Mouse (Mus musculus): Measurements from ENCODE around the gene Mpnd.

Gene Mpnd

DNA sequence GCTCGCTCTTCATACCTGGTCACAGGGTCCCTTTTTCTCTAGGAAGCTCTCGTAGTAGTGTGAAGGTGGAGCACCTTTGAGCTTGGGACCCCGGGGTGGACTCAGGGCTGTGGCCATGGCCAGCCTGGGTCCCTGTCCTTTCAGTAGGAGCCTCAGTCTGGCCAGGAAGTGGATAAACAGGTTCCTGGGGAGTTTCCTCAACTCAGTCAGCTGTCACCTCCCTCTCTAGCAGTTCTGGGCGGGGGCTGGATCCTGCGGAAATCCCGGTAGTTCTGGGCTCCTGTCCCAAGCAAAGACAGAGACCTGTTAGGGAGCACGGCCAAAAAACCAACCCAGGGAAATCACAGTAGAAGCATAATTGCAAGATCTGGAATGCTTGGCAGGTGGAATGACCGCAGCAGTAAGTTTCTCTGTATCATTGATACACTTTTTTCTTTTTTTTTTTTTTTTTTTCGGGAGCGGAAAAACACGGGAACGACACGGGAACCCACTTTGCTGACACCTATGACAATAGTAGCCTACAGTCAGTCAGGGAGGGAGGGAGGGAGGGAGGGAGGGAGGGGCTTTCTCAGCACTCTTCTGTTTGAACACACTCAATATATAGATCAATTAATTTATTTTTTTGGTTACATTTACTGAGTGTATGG, at the start of gene Mpnd, which contains the start of gene Stap2:
TSS of gene Mpnd (plus strand) at position 297 of the 647 bp plus-strand sequence.
TSS of gene Stap2 (minus strand) at position 170 of the 647 bp plus-strand sequence.
- DNase-seq (ENCODE audit: low spot score in 2 of 2), result no peak

DNA sequence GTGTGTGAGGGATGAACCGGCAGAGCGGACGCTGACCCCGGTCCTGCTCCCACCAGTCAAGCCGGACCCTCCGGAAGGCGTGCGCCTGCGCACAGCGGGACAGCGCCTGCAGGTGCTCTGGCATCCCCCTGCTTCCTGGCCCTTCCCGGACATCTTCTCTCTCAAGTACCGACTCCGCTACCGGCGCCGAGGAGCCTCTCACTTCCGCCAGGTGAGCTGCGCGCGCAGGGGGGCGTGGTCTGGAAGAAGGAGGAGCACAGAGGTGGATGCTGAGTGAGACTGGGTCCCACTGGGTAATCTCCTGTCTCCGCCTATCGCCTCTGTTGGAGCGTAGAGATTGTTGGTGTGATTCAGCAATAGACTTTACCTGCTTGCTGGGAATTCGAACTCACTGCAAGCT, 49.4 kb upstream of the Mpnd start:
- DNase-seq (ENCODE audit: low spot score in 2 of 2), result peak; percentile 64

DNA sequence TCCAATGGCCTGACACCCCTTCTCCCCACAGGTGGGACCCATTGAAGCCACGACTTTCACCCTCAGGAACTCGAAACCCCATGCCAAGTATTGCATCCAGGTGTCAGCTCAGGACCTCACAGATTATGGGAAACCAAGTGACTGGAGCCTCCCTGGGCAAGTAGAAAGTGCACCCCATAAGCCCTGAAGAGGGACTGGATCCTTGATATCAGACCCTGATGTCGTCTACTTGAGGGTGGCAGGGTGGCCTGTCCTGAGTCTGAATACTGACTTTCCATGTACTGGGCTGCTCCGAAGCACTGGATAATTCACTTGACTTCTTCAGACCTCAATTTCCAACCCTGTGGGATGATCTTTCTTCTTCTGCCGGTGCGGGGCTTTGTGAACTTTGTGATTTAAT, 48.9 kb upstream of the Mpnd start:
- DNase-seq (ENCODE audit: low spot score in 2 of 2), result no peak

DNA sequence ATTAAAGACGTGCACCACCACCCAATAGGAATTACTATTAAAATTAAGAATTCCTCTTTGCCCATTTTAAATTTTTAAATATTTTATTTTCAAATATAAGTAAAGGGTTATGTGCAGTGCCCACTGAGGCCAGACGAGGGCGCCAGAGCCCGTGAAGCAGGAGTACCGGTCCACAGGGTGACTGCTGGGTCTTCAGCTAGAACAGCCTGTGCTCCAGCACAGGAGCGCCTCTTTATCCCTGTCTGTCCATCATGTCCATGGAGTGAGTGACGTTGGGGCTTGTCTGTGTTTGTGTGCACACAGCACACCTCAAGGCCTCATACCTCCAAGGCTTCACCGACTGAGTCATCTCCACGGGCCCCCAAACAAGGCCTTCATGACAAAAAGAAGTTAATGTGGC, 48.3 kb upstream of the Mpnd start:
- DNase-seq (ENCODE audit: low spot score in 2 of 2), result peak; percentile 62 to 70

DNA sequence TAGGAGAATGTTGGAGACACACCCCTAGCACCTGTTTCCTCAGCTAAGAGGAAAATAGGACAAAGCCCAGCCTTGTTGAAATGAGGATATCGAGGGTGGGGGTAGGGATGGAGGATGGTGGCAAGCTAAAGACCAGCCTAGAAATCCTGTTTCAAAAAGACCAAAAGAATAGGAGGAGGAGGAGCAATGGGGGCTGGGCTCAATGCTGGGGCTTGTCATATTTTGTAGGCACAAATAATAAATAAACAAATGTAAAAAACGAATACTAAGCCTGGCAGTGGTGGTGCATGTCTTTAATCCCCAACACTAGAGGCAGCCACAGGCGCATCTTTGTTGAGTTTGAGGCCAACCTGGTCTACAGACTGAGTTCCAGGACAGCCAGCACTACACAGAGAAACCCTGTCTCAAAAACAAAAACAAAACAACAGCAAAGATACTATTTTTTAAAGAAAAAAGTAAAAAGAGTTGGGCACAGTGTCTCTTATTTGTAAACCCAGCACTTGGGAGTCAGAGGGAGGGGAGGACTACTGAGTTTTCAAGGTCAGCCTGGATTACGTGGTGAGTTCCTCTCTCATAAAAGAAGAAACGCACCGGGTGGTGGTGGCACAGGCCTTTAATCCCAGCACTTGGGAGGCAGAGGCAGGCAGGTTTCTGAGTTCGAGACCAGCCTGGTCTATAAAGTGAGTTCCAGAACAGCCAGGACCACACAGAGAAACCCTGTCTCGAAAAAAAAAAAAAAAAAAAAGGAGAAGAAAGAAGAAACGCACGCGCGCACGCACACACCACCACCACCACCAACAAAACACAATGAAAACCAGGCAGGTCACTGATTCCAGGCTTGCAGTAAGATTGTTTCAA, 47.6 kb upstream of the Mpnd start:
- DNase-seq (ENCODE audit: low spot score in 2 of 2), result no peak

DNA sequence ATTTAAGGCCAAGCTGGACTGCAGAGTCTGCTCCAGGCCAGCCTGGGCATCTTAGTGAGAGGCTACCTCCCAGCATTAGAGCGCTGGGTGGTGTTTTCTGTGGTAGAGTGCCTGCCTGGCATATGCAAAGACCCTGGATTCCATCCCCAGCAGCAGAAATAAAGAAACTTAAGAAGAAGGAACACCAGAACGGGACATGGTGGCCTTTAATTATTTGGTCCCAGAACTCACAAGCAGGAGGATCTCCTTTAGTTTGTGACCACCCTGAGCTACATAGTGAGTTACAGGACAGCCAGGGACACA, 47.0 kb upstream of the Mpnd start:
- DNase-seq (ENCODE audit: low spot score in 2 of 2), result no peak

DNA sequence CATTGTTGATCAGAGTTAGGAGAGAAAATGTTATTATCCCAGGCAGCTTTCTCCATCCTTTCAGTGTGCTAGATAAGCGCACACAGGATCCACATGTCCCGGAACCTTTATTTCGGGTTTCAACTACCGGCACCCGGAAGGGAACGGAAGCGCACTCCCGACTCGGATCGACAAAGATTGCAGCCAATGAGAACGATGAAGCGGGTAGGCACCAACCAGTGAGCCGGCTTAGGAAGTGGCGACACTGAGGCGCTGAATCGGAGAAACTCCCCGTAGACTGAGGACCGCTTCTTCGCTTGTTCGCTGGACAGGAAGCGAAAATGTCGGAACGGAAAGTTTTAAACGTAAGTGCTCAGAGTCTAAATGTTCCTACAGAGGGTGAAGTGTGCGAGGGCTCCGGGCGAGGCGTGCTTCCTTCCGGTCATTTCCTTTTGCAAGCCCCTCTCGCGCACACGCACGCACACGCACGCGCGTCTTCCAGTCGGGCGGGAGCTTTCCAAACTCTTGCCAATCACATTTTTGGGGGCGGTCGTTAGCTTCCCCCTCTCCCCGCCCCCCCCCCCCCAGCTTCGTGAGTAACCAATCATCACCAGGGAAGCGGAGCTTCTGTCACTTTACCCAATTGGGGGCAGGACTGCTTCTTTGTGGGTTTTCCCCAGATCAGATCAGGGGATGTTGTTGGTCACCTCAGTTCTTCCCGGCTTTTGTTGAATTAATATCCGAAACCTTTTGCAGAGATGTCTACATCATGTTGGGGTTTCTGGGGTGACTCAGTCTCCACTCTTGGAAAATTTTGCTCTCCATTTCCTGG, 46.4 kb upstream of the Mpnd start, which contains the start of gene Yju2:
TSS of gene Yju2 (plus strand) at position 182 of the 811 bp plus-strand sequence.
- peak; percentile 94 to 95 for DNase-seq (ENCODE audit: low spot score in 2 of 2)

DNA sequence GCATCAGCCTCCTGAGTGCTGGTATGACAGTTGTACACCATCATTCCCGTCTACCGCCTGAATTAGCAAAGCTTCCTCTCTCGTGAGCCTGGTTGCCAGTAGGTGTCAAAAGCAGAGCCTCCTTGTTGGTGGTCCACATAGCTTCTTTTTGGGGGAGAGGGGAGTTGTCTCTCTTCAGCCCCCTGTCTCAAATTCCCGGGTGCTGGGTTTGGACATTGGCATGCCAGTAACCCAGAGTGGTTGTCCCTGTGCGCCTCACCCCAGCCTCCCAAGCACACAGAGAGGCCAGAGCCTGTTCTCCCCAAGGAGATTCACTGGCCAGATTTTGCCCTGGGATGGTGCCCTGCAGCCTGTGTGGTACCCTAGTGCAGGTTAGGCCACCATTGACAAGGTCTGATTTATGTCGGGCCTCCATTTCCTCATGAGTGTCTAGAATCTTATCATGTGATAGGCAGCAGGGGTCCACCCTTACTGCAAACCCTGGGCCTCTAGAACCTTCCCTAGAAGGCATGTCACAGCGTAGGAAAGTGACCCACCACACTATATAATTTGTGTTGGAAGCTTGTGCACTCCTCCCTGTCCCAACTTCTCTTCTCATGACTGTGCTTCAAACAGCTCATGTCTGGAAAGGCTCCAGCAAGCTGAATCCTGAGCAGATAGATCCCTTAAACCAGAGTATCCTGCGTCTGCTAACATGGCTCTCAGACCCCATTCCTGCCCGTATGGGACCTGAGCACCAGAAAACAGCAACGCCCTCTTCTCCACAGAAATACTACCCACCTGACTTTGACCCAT, 45.4 kb upstream of the Mpnd start:
- DNase-seq (ENCODE audit: low spot score in 2 of 2), result no peak

DNA sequence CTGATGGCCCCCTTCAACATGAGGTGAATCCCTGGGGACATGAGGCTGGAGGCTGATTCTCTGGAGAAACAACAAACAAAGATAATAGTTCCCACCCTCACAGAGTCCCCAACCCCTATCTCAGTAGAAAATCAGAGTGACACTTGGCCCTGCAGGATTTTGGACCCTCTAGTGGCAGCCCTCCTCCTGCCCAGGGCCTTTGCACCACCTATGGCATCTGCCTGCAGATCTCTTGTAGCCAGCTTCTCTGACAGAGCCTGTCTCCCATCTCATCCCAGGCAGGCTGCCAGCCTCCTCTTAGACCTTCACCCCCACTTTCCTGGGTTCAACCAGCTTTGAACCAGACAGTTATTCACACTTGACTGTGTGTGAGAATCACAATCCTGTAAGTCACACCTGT, 44.7 kb upstream of the Mpnd start:
- no peak for DNase-seq (ENCODE audit: low spot score in 2 of 2)

DNA sequence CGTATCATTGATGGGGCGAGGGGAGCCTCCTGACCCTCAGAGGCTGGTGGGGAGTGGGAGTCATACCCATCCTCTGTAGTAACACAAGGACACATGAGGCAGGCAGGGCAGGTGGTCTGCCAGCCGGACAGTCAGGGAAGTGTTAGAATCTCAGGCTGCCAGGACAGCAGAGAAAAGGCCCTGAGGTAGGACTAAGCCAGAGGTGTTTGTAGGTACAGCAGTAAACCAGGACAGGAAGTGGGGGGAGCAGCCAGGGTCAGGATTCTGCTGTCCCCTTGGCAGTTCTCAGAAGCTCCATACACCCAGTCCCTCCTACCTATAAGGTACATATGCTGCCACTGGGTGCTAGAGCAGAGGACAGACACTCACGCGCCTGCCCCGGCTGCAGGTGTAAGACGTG, 43.9 kb upstream of the Mpnd start:
- DNase-seq (ENCODE audit: low spot score in 2 of 2), result peak in 1 of 2 experiments; percentile 4

DNA sequence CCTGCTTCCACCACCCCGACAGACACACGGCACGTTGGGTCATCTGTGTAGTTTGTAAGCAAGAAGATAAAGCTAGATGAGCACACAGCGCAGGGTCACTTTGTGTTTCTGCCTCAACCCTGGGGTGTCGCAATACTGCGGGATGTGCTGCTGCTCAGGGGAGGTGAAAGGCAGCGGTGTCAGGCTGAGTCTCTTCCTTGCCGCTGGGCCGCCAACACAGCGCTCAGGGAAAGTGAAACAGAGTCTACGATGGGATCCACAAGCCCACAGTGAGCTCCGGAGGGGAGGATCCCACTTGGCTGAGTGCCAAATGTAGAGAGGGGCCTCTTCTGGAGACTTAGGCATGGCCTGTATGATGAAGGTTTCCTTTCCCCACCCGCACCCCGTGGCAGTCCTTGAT, 42.3 kb upstream of the Mpnd start:
- DNase-seq (ENCODE audit: low spot score in 2 of 2), result no peak

DNA sequence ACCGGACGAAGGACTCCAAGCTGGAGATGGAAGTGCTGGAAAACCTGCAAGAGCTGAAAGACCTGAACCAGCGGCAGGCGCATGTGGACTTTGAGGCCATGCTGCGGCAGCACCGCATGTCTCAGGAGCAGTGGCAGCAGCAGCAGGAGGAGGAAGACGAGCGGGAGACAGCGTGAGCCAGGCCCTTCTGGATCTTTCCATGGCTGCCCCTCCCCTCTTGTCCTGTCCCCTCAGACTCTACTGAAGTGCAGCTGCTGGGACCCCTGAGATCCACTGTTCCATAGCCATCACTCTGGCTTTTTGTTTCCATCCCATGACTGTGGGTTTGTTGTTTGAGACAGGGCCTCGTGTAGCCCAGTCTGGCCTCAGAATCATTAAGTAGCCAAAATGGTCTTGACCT, 41.0 kb upstream of the Mpnd start:
- no peak for DNase-seq (ENCODE audit: low spot score in 2 of 2)

DNA sequence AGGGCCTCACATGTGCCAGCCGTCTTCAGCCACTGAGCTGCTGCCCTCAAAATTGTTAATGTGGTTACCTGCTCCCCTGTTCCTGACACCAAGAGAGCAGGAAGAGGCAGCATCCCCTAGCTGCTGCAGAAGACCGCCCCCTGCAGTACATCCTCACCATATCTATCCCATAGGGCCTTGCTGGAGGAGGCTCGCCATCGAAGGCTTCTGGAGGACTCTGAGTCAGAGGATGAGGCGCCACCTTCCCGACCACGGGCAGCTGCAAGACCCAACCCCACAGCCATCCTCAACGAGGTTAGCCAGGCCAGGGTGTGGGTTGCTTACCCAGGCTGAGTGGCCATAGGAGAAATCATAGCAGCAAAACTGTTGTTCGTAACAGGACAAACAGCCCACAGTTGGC, 40.5 kb upstream of the Mpnd start:
- no peak for DNase-seq (ENCODE audit: low spot score in 2 of 2)

DNA sequence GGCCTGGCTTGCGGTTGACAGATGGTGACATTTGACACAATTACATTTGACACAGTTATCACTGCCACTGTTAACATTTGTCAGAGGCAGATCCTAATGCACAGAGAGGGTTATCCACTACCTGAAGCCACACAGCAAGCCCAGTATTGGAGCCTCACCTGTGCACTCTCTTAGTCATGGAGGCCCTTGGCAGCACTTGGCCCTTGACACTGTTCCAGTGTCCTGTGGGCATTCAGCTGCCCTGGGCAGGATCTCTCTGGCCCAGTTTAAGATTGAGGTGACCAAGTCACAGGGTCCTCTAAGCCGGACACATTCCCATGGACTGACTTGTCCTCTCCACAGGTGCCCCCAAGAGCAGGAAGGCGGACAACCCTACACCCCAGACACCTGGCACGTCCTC, 38.3 kb upstream of the Mpnd start:
- DNase-seq (ENCODE audit: low spot score in 2 of 2), result no peak

DNA sequence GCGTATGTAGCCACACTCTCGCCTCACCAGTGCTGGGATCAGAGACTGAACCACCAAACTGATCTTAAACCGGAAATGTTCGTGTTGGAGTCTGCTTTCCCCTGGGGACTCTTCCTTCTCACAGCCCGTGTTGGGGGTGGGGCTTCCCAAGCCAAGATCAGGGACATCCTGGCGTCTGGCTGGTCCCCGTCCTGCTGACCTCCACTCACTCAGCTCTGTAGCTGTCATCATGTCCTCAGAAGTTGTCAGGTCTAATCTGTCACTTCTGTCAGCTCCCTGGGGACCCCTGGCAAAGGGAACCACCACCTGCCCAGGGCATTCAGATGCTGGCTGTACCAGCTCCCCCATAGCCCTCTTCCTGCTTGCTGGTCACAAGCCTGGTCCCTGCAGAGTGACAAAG, 37.3 kb upstream of the Mpnd start:
- DNase-seq (ENCODE audit: low spot score in 2 of 2), result no peak

DNA sequence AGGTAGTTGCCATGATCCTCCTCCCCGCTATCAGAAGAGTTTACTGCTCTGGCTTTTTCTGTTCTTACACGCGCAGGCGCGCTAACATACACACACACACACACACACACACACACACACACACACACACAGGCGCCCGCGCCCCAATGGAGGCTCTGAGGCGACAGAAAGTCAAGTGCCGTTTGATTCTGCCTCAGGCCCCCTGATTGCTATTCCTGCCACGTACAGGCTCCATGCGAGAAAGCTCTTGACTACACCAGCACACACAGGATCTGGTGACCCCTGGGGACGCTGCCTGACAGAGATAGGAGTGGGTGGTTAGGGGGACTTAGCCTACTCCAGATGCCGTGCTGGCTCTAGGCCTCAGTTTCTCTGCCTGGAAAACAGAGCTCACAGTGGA, 36.0 kb upstream of the Mpnd start:
- DNase-seq (ENCODE audit: low spot score in 2 of 2), result no peak

DNA sequence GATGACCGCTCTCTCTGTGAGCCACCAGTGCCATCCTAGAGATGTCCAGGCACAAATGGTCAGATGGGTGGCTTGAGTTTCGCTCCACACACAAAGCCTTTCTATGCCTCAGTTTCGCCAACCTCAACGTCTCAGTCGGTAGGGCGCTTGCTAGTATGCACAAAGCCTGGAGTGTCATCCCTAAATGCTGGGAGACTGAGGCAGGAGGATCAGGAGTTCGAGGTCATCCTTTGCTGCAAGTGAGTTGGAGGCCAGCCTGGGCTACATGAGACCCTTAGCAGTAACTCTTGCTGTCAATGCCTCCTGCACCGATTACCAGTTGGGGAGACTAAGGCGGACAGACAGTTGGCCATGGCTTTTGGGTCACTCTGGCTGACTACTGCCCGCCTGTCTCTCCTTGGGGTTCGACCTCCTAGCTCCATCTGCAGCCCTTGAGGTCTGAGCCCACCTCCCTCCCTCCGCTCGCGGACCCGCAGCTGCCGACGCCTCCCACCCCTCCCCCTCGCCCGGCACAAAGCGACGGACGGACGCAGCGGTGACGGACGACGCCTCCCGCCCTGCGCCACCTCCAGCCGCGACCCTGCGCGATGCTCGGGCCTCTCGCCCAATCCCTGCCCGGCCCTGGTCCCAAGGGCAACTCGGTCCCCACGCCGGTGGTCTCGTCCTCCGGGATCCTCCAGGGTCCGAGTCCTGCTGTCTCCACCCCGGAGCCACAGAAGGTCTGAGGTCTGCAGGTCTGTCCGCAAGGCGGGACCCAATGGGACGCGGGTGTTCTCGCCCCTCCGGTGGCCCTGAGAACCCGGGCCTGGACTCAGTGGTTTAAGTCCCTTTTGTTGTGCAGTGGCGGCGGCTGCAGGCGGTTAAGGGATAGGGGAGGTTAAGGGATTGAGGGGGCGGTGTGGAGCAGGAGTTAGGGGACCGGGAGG, 35.3 kb upstream of the Mpnd start, which contains the start of gene Shd:
TSS of gene Shd (plus strand) at position 502 of the 926 bp plus-strand sequence.
- no peak for DNase-seq (ENCODE audit: low spot score in 2 of 2)

DNA sequence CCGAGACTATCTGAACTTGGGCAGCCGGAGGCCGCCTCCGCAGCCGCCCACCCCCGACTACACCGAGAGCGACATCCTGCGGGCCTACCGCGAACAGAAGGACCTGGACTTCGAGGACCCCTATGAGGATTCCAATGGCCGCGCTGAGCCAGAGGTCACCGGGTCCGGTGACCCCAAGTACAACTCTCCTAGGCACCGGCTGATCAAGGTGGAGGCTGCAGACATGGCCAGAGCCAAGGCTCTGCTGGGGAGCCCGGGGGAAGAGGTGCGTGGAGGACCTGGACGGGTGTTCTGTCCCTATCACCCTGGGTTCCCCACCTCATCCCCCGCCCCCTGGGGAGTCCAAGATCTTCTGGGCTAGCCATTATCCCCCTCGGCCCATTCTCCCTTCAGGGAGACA, 34.1 kb upstream of the Mpnd start:
- DNase-seq (ENCODE audit: low spot score in 2 of 2), result no peak

DNA sequence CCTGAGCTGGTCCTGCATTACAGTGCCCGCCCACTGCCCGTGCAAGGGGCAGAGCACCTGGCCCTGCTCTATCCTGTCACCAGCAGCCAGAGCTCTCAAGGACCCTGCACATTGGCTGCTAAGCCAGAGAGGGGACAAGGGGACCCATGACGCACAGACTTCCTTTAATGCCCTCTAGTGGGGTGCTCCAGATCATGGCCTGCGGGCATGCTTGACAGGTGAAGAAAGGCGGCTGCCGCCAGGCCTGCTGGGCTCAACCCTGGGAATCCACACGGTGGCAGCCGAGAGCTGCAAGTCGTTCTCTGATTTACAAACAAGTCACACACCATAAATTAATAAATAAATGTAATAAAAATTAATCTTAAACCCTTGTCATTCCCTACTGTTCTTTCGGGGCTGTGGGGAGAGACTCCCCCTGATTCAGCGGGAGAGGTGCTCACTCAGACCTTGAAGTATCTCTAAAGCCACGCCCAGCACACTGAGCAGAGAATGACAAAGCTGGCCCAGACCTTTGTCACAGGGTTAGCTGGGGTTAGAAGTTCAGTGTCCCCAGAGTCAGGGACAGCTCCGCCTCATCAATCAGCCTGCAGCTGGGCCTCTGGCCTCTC, 29.2 kb upstream of the Mpnd start:
- DNase-seq (ENCODE audit: low spot score in 2 of 2), result peak; percentile 58 to 64

DNA sequence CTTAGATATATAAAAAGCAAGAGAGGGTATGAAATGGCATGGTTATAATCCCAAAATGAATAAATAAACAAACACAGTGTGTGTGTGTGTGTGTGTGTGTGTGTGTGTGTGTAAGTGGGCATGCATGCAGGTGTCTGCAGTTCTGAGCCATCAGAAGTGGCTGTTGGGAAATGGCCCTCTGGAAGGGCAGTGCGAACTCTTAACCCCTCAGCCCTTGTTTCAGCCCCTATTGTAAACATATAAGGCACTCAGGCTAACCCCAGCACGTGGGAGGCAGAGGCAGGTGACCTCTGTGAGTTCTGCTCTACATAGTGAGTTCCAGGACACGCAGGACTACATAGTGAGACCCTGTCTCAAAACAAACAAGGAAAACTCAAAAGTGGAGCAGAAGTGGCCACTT, 28.2 kb upstream of the Mpnd start:
- DNase-seq (ENCODE audit: low spot score in 2 of 2), result no peak

All from frontal cortex, postnatal 25 days (tissue).